Mouse (Mus musculus) gastrocnemius, adult 18-20 months (tissue): ENCODE data around the gene Asb16. TPM values are rescaled to one million over a fixed set of nuclear protein-coding genes. Genes with fewer than 3 reads are reported as not detected.

Experiments used
- DNase-seq: peaks from one replicate; pipeline ENCODE4 v3.0.0; 2021; ENCODE audit warnings: low spot score
- total RNA-seq, 2 experiments: library from RNA; stranded (reverse); gene quantifications; 2 replicates each; pipeline ENCODE4 v1.2.3; 2021

The Asb16 gene
- total RNA-seq, 2 experiments from 2014 or later, result 86.0 to 97.5 TPM

GRCm38 (mm10) chr11:102309821-102310617 lies 41.5 kb downstream of the Asb16 start:
- no peak for DNase-seq

DNA sequence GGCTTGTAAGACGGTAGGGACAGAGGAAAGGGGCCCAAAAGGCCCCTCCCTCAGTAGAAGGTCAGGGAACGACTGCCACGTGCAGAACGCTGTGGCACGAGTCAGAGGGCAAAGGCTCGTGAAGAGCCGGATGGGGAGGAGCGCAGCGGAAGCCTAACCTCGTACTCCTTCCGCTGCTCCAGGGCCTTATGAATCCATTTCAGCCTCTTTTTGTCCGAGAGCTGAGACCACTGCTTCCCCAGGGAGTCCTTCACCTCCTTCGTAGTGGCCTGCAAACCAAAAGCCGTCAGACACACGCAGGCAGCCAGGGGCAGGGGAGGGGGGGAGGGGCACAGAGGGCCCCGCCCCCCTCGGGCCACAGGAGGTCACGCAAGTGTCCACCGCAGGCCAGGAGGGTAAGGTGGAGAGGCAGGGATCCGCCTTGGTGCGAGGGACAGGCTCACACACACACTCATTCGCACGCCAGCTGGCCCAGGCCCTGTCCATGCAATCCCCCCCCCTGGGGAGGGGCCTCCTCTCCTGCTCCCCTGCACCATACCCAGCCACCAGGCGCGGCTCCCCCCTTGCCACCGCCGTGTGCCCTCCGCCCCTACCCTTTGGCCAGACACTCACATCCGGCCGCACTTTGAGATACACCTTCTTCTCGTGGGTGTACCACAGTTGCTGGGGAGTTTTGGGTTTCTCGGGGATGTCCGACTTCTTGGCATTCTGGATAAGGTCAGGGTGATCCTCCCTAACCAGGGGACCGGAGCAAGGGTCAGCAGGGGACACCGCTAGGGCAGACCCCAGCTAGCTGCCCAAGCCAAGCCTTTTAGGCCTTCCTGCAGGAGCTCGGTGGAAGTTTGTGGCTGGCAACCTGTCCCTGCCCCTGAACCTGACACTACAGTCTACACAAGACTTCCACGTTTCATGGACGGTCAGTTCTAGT lies 42.5 kb downstream of the Asb16 start:
- DNase-seq, result no peak

GRCm38 (mm10) chr11:102311966-102312365 lies 43.4 kb downstream of the Asb16 start:
- DNase-seq, result no peak

DNA sequence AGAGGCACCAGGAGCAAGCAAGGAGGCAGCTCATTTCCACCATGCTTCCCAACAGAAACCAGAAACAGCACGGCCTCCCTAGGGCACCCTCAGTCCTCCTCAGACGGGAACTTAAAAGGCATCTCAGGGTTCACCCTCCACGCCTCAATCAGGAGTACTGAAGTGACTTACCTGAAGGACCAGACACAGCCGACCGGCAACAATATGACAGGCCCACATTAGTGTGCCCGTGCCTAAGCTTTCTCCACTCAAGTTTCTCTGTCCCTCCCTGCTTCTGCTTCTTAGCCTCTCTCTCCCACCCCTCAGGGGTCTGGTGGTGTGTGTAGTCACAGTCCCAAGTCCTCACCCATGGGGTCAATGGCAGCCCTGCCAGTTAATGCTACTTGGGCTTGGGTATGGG lies 44.0 kb downstream of the Asb16 start:
- DNase-seq, result no peak

GRCm38 (mm10) chr11:102314321-102314720 lies 45.8 kb downstream of the Asb16 start:
- DNase-seq, result no peak

DNA sequence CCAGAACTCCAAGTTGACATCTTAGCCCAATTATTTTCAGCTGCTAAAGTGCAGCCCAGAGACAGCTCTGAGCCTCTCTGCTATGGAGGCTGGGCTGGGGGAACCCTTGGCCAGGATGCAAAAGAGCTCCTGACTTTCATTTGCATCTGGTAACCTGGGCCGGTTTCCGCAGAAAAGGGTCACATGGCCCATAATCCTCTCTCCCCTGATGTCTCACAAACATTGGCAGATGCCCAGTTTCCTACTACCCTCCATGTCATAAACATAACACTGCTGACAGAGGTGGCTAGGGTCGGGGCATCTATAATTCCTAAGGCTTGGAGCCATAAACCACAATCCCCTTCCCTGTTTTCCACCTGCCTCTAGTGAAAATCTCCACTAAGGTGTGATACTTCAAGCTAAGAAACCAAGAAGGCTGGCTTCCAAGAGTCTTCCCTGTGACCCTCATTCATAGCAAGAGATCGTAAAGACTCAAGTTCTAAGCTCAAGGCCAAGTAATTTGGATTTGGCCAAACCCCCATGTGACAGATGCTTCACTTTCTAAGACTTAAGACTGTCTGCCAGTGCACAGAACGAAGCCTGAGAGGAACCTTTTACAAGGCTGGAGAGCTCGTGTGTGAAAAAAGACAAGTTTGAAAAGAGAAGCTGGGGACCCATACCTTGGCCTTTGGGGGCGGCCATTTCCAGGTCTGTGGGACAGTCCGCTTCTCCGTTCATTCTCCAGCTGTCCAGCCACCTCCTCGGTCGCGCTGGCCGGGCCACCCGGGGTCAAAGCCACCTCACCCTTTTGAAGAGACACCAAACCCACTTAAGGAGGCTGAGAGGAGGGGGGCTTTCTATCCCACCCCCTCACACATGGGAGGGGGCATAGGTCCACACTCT lies 47.4 kb downstream of the Asb16 start:
- DNase-seq, result no peak

DNA sequence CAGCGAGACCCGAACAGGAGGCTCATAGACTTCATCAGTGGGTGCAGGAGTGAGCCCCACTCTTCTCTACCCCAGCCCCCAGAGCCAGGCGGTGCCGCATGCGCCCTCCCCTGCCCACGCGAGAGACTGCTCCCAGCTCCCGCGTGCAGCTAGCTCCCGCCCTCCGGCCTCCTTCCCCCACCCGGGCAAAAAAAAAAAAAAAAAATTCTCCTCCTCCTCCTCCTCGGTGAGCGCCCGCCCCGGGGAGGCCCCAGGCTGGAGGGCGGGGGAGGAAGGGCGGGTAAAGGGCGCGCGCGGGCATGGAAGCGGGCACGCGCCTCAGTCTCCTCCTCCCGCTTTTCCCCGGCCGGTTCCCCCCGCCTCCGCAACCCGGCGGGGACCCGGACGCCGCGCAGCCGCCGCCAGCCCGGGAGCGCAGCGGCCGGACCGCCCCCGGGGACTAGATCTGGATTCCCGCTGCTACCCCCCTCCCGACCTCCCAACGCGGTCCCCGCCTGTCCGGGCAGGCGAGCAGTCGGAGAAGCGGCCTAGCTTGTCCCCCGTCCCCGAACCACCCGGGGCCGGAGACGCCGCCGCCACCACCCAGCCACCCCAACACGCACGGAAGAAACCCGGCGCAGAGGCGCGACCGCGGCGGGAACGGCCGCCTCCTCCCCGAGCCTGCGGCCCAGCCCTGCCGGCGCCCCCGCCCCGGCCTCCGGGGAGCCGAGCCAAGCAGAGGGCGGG lies 48.2 kb downstream of the Asb16 start:
- DNase-seq, result peak; percentile 90

DNA sequence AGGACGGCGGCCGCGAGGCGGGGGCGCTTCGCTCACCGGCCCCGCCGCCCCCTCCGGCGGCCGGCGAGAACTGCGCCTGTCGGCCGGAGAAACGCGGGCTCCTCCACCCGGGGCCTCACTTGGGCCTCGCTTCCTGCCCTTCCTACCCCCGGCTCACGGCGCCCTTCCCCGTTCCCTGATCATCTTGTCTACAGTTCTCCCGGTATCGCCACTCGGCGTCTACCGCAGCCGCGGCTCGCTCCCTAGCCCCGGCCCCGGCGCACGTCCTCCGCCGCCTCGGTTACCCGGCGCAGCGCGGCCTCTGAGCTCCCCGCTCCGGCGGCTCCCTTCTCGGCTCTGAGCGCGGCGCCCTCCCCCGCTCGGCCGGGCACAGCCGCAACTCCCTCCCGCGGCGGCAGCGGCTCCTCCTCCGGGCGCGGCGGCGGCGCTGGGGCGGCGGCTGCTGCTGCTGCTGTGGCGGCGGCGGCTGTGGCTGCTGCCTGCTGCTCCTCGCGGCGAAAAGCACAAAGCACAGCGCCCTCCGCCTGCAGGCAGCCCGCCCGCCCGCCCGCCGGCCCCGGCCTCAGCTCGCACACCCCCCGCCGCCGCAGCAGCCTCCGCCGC lies 48.9 kb downstream of the Asb16 start:
- peak; percentile 57 for DNase-seq

GRCm38 (mm10) chr11:102317901-102318575 lies 49.5 kb downstream of the Asb16 start:
- DNase-seq, result peak; percentile 63

GRCm38 (mm10) chr11:102318576-102319409 lies 50.2 kb downstream of the Asb16 start:
- DNase-seq, result peak; percentile 52

- DNase-seq, result peak; percentile 85
Measured at GRCm38 (mm10) chr11:102319410-102319792, 50.9 kb downstream of the Asb16 start, which contains the start of gene Ubtf. Gene Ubtf, minus strand, starts transcription at chr11:102319742.

GRCm38 (mm10) chr11:102319941-102320685 lies 51.6 kb downstream of the Asb16 start:
- DNase-seq, result peak; percentile 89

DNA sequence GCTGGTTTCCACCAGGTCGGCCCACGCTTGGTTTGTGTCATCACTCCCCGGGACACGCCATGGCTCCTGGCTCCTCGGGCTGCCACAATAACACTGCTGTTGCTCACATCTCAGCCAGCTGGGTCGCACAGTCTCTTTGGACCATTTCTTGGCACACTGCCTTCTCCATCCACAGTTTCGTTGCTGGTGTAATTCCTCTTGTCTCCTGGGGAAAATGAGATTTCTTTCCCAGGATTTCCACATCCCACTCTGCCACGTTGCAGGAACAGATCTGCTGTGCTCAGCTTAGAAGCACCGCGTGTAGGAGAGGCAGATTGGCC lies 52.1 kb downstream of the Asb16 start:
- DNase-seq, result peak; percentile 87

GRCm38 (mm10) chr11:102321931-102322330 lies 53.4 kb downstream of the Asb16 start:
- no peak for DNase-seq

- DNase-seq, result no peak
Measured at GRCm38 (mm10) chr11:102323516-102323915, 55.0 kb downstream of the Asb16 start.

- peak; percentile 36 for DNase-seq
Measured at GRCm38 (mm10) chr11:102327250-102327649, 58.7 kb downstream of the Asb16 start.

DNA sequence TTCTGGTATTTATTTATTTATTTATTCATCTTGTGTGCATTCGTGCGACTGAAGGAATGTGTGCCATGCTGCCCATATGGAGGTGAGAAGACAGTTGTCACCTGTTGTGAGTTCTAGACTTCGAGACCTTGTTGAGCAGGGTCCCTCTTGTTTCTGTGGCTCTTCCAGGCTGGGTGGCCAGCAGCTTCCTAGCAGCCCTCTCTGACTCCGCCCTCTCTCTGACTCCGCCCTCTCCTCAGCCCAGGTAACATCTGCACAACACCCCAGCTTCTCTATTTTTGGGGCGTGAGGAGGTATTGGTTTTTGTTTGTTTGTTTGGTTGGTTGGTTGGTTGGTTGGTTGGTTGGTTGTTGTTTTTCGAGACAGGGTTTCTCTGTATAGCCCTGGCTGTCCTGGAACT lies 59.3 kb downstream of the Asb16 start:
- no peak for DNase-seq
